Mouse (Mus musculus) monocyte, adult 5-6 weeks (primary cell): Measurements from ENCODE around the gene Rapgef3. TPM values are rescaled to one million over a fixed set of nuclear protein-coding genes. Genes with fewer than 3 reads are reported as not detected.
A peak's percentile ranks its signal among the peaks of the same experiment; 100 is the strongest.

Experiments
- ATAC-seq: fragments of 153-309, 156-312 bp; replicated peaks from 2 replicates; pipeline ENCODE4 v1.8.0; 2017; ENCODE audit warnings: mild to moderate bottlenecking; ENCODE audit not compliant: low TSS enrichment, insufficient number of reproducible peaks, severe bottlenecking, poor library complexity, low FRiP score
- total RNA-seq: library from RNA; stranded (forward); fragments of 200-1000, 200-491, 200-594 nt; gene quantifications from 3 replicates; pipeline ENCODE4 v1.2.3, GENCODE M21; 2017

Gene Rapgef3
- total RNA-seq, 1 experiment from 2014 or later: 1.8 TPM

DNA sequence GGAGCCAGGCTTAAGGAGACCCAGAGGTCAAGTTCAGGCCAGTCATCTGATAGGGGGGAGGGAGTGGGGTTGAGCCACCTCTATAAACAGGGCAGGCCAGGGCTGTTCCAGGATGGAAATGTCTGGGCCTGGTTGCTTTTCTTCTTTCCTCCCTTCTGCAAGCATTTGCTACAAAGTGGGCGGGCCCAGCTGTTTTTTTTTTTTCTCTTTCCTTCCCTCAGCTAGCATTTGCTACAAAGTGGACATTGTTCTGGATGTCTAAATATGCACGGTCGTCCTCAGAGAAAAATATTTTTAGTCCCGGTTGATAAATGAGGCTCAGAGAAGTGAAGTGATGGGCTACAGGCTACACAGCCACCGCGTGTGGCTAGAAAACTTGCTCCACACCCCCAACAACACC lies 13.3 kb downstream of the Rapgef3 start:
- ATAC-seq: no peak

GRCm38 (mm10) chr15:97752491-97752890 lies 15.3 kb downstream of the Rapgef3 start:
- no peak for ATAC-seq

DNA sequence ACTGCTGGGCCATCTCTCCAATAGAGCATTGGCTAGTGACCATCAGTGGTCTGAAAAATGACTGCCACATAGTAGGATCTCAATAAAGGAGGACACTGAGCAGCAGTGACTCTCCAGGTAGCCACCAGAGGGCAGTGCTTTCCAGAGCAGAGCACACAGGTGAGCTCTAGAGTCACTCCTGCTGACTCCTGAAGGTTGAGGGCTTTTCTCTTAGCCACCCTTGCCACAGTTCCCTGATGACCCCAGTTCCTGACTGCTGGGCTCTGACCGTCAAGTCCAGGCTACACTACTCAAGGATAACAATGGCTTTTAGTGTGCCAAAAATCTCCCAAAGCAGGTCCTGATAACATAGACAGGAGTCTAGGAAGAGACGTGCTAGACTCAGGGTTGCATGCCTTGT lies 16.1 kb downstream of the Rapgef3 start:
- ATAC-seq: no peak

DNA sequence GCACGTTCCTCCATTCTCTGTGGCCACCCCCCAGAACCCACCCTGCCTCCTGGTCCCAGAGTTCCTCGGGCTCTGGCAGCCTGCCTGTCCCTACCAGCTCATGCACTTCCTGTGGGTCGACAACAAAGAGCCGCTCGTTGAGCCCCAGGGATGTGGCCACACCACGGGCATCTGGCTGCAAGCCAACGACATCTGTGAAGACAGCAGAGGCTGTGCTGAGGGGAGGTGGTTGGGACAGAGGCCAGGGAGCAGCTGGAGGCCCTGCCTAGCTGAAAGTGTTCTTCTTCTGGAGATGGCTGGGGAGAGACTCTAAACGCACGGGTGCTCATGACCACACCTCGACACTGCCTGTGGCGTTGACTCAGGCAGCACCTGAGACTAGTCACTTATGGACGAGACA lies 17.1 kb downstream of the Rapgef3 start:
- 0 out of 2 replicates have a peak, but pooled peaks have one; percentile 34 for ATAC-seq

DNA sequence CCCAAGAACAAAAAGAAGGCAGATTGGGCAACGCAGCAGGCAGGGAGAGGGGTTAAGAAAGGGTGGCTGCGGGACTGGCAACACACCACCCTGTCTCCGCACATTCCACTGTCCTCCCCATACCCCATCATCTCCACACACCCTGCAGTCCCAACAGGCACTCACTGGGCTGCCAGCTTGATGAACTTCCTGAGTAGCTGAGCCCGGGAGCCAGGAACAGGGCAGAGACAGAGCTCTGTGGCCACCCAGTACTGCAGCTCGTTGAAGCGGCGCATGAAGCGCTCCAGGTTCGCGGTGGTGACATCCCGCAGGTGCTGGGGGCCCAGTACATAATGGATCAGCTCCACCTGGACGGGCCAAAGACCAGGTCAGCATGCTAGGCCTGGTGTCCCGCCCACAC lies 17.9 kb downstream of the Rapgef3 start:
- no peak for ATAC-seq

DNA sequence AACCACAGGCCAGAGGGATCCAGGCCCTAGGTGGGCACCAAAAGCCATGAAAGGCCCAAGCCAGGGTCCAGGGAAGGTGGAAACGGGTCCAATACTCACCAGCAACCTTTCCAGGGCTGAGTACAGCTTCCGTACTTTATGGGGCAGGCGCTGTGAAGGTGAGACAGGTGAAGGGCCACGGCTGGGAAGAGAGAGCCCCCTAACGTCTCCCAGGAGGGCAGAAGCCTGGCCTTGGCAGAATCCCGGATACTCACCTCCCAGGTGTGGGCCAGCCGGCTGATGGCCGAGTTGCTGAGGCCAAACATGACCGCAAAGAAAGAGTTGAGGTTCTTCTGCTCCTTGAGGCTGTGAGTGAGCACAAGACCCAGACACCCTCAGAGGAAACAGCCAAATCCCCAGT lies 18.4 kb downstream of the Rapgef3 start:
- no peak for ATAC-seq

GRCm38 (mm10) chr15:97748964-97749363 lies 18.8 kb downstream of the Rapgef3 start:
- no peak for ATAC-seq

DNA sequence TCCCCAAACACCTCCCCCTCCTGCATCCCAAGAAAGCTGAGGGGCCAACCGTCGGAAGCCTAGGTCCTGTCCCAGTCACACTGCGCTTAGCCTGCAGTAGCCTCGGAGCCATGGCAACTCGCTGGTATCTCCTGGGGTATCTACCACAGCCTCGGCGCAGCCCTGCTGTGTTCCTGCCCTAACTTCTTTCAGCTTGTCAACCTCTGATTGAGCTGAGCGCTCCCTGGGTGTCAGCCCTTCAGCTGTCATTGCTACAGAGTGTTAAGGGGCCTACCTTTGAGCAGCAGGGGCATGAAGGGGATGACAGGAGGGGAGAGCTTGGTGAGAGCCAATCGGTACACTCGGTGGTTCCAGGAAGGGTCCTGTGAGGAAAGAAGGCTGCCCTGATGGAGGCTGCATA lies 19.5 kb downstream of the Rapgef3 start:
- no peak for ATAC-seq

DNA sequence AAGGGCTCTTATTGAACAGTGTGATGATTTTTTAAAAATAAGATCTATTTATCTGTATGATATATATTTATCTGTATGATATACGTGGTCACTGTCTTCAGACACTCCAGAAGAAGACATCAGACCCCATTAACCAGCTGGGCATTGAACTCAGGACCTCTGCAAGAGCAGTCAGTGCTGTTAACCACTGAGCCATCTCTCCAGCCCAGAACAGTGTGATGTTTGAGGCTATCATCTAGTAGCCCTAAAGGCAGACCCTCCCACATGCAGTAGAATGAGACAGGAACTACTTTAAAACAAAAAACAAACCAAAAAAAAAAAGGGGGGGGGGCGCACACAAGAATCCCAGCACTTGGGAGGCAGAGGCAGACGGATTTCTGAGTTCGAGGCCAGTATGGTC lies 20.3 kb downstream of the Rapgef3 start:
- no peak for ATAC-seq

DNA sequence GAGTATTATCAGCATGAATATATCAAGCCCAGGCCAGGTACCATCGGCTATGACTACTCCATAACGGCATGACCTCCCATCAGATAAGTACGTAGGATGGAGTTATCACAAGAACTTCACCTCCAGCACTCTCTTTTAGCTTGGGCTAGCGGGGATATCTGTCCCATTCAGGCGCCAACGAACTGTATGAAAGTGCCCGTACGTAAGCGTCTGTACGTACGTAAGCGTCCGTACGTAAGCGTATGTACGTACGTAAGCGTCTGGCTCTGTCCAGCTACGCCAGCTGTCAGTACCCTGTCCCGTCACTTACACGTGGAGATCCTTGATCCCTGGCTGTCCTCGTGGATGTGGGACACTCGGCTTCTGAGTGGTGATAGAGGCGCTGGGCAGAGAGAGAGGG lies 21.0 kb downstream of the Rapgef3 start:
- no peak for ATAC-seq

GRCm38 (mm10) chr15:97746278-97746677 lies 21.5 kb downstream of the Rapgef3 start:
- ATAC-seq: no peak

DNA sequence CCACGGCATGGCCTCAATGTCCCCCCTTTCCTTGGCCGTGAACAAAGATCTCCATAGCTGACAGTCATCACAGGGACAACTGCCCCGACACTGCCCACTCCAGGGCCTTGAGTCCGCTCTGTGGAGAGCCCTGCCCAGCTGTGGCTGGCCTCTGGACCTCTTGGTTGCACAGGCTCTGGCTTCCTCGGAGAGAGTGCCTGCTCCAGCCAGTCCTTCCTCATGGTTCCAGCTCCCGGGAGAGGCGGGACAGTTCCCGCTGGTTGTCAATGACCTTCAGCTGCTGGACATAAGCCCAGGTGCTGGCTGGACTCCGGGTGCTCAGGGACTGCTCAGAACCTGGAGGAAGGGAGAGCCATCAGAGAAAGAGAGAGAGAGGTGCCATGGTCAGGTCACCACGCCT lies 22.4 kb downstream of the Rapgef3 start:
- no peak for ATAC-seq

DNA sequence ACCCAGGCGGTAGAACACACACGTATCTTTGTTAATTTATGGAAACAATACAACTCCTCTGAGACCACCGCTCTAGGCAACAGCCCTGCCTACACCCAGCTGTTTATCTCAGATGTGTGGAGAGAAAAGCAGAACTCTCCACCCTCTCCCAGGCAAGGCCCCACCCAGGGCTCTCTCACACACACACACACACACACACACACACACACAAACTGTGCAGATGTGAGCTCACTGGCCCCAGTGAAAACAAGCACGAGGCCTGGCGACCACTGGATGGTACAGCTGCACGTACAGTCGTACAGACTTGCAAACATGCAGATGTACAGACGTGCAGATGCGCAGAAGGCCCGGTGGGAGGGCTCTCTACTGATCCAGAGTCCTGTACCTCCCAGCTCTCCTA lies 22.8 kb downstream of the Rapgef3 start:
- ATAC-seq: no peak

DNA sequence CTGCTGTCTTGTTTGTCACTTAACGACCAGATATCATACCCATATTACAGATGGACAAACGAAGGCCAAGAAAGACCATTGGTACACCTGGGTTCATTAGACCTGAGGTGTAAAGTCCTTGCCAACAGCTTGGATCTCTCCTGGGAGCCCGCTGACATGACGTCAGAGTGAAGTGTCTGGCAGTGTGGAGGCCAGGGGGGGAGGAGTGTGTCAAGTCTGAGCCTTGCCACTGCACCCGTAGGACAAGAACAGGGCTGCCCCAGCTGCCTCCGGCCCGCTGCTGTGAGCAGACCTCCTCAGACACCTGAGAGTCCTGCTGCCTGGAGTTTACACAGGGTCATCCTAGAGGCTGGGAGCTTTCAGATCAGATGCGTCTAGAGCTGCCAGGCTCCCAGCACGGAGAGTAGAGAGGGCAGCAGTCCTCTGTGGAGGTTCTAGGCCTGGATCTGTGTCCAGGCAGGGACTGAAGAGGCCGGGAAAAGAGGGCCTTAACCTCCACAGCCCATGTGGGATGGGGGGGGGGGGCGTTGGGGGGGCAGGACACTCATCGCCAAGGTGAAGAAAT lies 23.7 kb downstream of the Rapgef3 start:
- no peak for ATAC-seq

DNA sequence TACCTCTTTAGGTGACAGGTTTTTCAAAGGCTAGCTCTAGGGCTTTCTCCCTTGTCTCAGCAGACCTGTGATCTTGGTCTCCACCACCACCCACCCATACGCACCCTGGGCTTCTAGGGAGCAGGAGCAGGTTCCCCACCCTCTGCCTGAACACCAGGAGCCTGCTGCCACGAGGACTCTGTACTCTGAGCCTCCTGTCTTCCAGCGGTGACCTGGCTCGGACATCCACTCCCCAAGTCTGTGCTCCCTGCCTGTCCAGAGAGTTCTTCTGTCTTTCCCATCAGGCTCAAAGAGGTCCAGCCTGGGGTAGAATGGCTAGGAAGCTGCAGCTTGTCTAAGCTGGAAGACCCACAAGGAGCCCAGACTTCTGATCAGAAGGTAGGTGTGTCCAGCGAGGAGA lies 24.6 kb downstream of the Rapgef3 start:
- ATAC-seq: no peak

GRCm38 (mm10) chr15:97742600-97742999 lies 25.2 kb downstream of the Rapgef3 start:
- ATAC-seq: no peak

- 0 out of 2 replicates have a peak, but pooled peaks have one; percentile 19 for ATAC-seq
These were observed 25.7 kb downstream of the Rapgef3 start for GRCm38 (mm10) chr15:97742074-97742473.

DNA sequence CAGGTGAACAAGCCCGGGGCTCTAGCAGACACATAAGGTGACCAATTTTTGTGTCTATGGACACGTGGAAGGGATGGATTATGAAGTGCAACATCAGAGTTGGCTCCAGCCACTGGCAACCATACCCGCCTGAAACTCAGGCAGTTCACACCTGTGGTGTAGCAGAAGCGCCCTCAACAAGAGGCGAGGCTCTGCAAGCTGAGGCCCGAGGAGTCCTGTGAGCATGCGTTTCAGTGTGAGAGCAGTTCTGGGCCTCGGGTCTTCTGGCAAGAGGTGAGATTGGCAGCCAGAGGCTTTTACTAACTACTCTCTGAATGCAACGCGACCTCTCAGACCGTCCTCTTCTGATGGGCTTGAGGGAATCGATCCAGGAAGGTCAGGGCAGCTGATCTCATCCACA lies 26.1 kb downstream of the Rapgef3 start:
- no peak for ATAC-seq

DNA sequence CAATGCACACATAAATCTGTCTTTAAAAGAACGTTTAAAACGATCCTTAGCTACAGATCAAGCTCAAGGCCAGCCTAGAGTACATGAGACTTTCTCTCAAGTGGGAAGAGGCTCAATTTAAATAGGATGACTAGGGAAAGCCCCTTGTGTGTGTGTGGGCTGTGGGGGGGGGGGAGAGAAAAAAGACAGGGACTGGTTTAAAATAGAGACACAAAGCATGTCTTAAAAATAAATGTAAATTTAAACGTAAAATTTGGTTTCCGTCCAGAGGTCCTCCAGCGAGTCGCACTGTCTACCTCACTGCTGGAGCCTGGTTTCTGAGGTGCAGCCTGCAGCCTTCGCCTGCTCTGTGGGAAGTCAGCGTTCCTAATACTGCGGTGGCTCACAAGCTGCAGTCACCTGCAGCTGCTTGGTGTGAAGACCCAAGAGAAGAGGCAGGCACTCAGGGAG lies 27.5 kb downstream of the Rapgef3 start:
- ATAC-seq: no peak

DNA sequence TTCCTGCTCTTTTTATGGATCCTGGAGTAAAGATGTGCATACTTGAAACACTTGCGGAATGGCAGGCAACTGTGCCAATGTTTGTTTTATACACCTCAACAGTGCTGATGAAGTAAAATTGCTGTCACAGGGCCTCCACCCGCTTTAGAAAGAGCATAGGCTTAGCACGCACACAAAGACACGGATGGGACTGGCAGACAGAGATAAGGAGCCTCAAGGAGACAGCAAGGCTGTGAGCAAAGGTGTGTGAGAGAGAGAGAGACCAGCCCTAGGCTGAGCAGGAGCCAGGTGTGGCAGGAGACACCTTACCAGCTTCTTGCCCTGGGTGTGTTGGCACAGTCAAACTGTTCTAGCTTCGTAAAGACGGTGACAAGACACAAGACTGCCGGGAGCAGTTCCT lies 28.8 kb downstream of the Rapgef3 start:
- ATAC-seq: no peak

- ATAC-seq: no peak
These were observed 35.8 kb downstream of the Rapgef3 start for GRCm38 (mm10) chr15:97731988-97732387.
